Mouse (Mus musculus) layer of hippocampus, adult 9-10 months (tissue): ENCODE data around the gene Ece2.

Source experiments
- DNase-seq: peaks from one replicate; pipeline ENCODE4 v3.0.0; 2022; ENCODE audit warnings: low spot score

The Ece2 gene

GRCm38 (mm10) chr16:20629731-20630634, at the start of gene Ece2:
Ece2 (plus strand) TSS chr16:20629828.
- DNase-seq, result no peak

DNA sequence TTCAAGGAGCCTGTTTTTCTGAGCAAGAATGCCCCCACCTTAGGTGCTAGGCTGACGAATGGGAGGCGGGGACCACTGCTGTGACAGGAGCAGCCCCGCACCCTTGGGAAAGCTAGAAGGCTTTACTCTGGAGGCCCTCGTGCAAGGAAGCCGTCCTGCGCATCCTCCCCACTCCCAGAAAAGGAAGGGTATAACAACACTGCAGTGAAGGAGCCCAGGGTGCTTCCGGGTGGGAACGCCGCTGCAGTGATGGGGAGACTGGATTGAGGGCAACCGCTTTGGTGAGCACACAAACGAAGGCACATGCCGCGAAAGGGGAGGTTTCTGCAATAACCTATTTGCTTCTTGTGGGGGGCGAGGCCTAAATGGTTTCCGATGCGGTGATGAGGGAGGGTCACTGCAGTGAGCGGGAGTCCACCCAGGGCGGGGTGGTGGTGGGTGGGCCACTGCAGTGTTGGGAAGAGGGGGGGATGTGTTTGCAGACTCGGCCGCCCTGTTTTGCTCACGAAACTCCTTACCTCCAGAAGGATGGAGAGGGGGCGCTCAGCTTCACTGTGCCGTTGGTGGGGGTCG, 40.2 kb upstream of the Ece2 start, which contains the start of gene Vwa5b2:
TSS of gene Vwa5b2 (plus strand) at position 106 of the 573 bp plus-strand sequence.
- no peak for DNase-seq

DNA sequence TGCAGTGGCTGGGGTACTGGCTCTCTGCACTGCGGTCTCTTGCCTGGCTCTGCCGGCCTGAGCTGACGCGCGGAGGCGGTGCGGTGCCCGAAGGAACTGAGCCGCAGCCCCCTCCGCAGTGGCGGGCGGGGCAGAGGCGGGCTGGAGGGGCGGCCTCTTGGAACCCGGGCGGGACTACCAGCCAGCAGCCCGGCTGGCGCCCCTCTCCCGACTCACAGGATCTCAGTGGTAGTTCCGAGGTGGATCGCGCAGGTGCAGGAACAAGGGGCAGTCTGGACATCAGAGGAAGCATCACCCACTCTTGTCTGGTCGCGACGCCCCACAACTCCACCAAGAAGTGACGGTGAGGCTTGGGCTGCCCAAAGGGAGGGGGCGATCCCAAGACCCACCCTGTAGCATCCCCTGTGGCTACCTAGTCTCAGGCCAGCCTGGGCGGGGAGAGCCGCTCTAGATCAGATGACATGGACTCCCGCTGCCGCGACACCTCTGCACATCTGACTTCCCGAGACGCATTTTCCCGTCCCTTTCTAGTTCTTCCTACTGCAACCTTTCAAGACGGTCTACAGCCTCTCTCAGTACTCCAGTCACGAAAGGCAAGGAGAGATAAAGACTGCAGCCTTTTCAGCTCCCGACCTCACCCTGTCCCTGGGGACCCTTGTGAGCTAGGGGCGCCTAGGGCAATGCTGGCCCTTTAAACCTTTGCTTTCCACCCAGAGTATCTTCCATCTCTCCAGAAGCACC, 39.5 kb upstream of the Ece2 start:
- no peak for DNase-seq

GRCm38 (mm10) chr16:20590680-20591038, 39.0 kb upstream of the Ece2 start:
- no peak for DNase-seq

DNA sequence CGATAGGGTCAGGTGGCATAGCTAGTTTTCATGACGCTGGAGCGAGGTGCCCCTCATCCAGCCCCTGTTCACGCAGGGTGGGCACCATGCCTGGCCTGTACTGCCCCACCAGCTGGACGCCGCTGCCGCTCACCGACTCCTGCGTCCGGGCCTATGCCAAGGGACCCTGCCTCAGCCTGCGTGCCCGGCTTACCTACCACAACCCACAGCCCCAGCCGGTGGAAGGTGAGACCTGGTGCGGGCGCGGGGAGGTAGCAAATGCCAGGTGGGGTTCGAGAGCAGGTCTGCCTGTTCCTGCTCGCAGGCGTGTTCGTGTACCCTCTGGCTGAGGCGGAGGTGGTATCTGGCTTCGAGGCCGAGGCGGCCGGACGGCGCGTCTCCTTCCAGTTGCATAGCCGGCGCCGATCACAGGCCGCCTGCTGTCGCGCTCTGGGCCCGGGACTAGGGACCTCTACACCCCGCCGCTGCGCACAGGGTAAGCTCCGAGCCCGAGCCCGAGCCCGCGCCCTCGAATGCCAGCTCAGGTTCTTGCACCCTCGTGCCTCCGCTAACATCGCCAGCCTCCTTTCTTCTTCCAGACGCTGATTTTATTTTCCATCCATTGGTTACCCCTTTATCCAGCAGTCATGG, 38.4 kb upstream of the Ece2 start:
- no peak for DNase-seq

DNA sequence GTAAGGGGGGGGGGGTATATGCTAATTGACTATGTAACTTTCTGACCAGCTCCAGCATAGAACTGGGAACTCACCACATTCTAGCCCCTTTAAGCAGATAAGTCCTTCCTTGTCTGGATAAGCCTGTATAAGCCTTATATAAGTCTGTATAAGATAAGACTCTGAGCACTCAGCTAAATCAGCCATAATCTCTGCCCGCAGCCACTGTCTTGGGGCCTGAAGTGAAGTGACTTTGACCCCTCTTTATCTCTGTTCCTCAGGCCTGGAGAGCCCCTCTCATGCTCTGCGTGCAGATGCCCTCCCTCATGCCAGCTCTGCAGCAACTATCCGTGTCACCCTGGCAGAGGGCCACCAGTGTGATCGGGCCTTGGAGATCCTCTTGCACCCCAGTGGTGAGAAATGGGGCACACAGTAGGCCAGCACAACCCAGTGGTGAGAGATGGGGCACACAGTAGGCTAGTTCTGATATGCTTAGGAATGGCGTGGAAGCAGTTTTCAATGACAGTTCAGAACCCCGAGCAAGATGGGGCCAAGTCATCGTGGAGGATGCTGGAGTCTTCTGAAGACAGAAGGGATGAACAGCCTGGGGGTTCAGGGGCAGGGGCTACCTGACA, 34.5 kb upstream of the Ece2 start:
- no peak for DNase-seq

DNA sequence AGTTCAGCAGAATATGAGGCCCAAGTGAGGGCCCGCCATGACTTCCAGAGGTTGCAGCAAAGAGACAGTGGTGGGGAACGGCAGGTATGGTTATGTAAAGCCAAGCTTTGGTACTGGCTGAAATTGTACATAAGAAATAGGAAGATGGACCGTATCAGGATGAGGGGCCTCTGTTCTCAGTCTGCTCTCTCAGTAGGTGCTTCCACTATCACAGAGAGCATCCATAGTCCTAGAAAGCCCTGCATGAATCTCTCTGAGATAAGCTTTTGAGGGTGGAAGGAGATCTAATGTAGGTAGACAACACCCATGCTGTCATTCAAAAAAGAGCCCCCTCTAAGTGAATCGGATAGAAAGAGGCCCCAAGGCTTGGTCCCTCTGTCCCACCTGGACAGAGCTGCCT, 33.9 kb upstream of the Ece2 start:
- DNase-seq, result no peak

GRCm38 (mm10) chr16:20596687-20597441, 32.8 kb upstream of the Ece2 start:
- DNase-seq, result no peak

DNA sequence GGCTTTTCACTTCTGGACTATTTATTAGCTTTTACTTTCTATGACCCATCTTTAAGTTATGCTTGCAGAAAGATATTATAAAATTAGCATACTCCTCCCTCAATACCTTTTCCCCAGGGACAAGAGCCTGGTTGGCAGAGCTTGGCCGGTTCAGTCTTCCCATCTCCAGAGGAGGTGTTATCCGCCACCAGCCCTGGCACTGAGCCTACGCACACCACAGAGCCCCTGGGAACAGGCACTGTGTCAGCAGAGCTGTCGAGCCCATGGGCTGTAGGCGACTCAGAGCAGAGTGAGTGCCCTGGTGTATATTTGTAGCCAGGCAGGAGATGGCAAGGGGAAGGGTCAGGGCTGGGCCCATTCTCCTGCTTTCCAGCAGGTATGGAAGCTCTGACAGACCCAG, 29.1 kb upstream of the Ece2 start:
- no peak for DNase-seq

GRCm38 (mm10) chr16:20604705-20605104, 24.9 kb upstream of the Ece2 start:
- DNase-seq, result no peak

GRCm38 (mm10) chr16:20610501-20611356, 18.9 kb upstream of the Ece2 start:
- DNase-seq, result no peak

DNA sequence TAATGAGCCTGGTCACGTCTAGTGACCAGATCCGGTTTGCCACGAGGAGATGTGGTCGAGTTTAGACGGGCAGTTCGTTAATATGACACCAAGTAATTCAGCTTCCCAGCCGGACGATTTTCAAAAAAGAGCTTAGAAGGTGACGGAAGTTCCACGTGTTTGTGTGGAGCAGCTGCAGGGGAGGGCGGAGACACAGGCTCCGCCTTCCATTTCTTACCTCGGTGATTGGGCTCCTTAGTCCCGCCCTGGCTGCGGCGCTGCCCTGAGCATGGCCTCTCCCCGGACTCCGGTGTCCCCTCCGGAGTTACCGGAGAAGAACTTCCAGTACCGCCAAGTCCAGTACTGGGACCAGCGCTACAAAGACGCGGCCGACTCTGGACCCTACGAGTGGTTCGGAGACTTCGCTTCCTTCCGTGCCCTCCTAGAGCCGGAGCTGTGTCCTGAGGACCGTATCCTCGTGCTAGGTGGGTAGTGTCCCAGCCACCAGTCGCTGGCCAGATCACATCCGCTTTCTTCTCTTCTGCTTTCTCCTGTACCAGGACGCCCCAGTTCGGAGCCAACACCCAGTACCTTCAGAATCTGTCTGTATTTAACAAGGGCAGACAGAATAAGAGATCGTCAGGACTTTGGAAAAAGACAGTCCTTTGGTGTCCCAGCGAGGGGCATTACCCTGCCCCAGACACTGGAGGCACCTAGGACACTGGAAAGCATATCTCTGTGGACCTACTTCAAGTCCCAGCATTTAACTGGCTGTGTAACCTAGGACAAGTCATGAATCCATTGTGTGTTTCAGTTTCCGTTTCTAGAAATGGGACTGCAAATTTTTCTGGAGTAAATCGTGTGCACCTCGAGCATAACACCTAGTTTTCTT, 18.0 kb upstream of the Ece2 start, which contains the start of the genes Eef1akmt4, Gm49333 and Alg3:
TSS of gene Eef1akmt4 (plus strand) at position 237 of the 871 bp plus-strand sequence.
TSS of gene Gm49333 (plus strand) at position 254 of the 871 bp plus-strand sequence.
TSS of gene Alg3 (minus strand) at position 379 of the 871 bp plus-strand sequence.
- DNase-seq, result no peak

DNA sequence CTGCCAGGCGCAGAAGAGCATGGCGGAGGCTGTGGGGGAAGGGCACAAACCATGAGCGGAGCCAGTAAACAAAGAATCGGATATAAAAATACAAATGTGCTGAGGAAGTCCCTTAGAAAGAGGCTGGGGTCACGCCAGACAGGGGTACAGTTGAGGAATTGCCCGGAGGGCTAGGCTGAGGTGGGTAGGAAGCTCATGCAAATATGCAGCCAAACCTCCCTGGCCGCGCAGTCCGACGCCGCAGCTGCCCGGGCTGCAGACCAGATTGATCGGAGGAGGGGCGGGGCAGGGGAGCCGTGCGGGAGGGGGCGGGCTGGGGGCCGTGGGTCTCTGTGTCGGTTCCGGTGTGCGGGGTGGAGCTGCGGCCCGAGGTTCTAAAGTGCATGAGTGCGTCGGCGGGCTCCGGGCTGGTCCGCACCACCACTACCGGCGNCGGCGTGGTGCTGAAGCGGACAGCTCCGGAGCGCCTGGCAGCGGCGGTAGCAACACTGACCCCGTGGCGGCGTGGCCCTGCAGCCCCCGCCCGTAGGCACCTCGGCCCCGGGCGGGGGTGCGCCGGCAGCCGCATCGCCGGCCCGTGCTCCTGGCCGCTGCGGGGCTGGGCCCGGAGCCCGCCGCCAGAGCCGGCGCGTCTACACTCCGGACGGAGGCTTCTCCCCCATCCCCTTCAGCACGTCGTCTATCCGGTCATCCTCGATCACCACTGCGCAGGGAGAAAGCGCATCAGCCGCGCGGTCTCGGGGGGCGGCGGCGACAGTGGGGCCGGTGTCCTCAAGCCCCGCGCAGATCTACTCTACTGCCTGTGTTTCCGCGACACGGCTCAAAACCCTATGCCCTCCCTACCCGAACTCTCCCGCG, 9.9 kb upstream of the Ece2 start:
- DNase-seq, result no peak

- DNase-seq, result no peak
Measured at GRCm38 (mm10) chr16:20620399-20620735, 9.3 kb upstream of the Ece2 start.

DNA sequence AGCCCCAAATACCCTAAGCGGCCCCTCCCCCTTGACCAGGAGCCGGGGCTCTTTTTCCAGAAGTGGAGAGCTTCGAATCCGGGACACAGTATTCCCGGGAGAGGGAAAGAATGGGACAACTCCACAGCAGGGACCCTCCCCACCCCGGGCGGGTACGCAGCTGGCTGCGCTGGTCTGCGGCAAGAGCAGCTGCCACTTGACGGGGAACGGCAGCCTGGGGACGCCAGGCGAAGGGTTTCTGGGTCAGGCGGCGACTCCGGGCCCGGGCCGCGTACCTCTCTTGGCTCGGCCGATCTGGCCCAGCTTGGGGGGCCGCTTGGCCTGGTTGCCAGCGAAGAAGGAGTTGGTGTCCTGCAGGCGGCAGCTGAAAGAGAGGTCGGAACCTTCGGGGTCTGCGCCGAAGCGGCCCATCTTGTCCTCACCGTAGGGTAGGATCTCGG, 8.9 kb upstream of the Ece2 start:
- no peak for DNase-seq

DNA sequence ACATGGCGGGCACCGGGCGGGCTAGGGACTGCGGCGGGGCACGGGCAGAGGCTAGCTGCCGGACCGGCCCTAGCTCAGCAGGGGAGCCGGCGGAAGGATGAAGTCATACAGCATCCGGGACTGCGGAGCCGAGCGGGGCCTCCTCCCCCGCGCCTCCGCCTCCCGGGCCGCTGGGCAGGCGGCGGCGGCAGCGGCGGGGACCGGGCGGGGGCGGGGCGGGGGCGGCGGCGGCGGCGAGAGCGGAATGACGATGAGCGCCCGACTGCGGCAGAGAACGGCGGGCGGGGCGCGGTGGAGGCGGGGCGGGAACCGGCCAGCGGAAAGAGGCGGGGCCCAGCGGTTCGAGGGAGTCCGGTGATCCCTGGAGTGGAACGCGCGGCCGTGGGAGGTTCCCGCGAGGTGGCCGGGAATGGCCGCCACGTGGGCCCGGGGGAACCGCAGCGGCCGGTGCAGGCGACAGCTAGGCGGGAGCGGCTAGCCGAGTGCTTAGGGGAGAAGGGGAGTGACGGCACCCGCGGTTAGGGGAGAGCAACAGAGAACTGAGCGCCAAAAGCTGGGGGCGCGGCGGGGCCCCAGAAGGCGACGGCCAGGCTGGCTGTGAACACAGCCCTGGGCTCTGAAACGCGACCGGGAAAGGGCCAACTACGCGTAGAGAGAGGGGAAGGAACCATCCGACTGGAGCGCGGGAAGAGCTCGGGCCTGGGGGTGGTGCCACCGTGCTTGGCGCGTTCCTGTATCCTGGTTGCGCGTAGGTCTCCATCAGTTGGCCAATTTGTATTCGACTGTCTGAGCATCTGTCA, 8.2 kb upstream of the Ece2 start, which contains the start of gene Camk2n2:
TSS of gene Camk2n2 (minus strand) at position 97 of the 800 bp plus-strand sequence.
- no peak for DNase-seq
